Mouse (Mus musculus): ENCODE results near the gene Zdhhc12.

DNA sequence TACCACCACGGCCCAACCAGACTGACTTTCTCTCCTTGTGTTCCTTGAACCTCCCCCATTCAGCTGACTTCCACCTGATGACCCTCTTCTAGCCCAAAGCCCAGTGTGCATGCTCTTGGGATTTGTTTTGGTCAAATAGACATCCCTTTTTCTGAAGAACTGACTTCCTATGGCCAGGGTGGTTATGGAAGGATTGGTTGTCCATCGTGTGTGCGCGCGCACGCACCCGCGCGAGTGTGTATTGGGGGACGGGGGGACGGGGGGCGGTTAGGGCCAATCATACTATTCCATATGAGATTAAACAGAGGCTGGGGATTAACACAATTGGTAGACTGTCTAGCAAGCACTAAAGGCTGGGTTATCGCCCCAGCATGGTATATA, 750 bp upstream of the Zdhhc12 start:
- TF ChIP-seq TAL1 (IDR thresholded peaks at IDR 0.05; ENCODE audit: low read length) (no peak), GATA1 (IDR thresholded peaks at IDR 0.05; ENCODE audit: low read length) (no peak)
